Mouse (Mus musculus) lung, embryonic 14.5 days (tissue): ENCODE measurements around the gene Upf1. TPM values are rescaled to one million over a fixed set of nuclear protein-coding genes. Genes with fewer than 3 reads are reported as not detected.

Experiments
- ATAC-seq: fragments of 200-750 bp; cut with Nextera tagmentation; 2 replicates; pipeline ENCODE4 v1.8.0; 2017; ENCODE audit warnings: mild to moderate bottlenecking, moderate TSS enrichment, moderate library complexity; ENCODE audit not compliant: insufficient read depth
- DNase-seq: peaks from one replicate; pipeline ENCODE4 v3.0.0-alpha.2; 2015
- H3K27ac ChIP-seq: fragments of 300-500 bp; sonication (generic); 2 replicates; pipeline ENCODE4 v1.5.1; 2014; ENCODE audit warnings: low read depth, mild to moderate bottlenecking, moderate library complexity
- H3K27me3 ChIP-seq: fragments of 300-500 bp; sonication (generic); 2 replicates; pipeline ENCODE4 v1.6.1; 2014; ENCODE audit warnings: low read length, control low read depth; ENCODE audit not compliant: insufficient read depth
- H3K36me3 ChIP-seq: fragments of 300-500 bp; sonication (generic); 2 replicates; pipeline ENCODE4 v1.6.1; 2014; ENCODE audit warnings: control low read depth; ENCODE audit not compliant: insufficient read depth
- H3K4me1 ChIP-seq: fragments of 300-500 bp; sonication (generic); 2 replicates; pipeline ENCODE4 v1.6.1; 2014; ENCODE audit warnings: antibody characterized with exemption, control low read depth; ENCODE audit not compliant: insufficient read depth
- H3K4me2 ChIP-seq: fragments of 300-500 bp; sonication (generic); 2 replicates; pipeline ENCODE4 v1.6.1; 2014; ENCODE audit warnings: mild to moderate bottlenecking
- H3K4me3 ChIP-seq: fragments of 300-500 bp; sonication (generic); 2 replicates; pipeline ENCODE4 v1.5.1; 2014; ENCODE audit warnings: low read depth, low read length
- H3K9ac ChIP-seq: fragments of 300-500 bp; sonication (generic); 2 replicates; pipeline ENCODE4 v1.6.1; 2014
- H3K9me3 ChIP-seq: fragments of 300-500 bp; sonication (generic); 2 replicates; pipeline ENCODE4 v1.6.1; 2016; ENCODE audit warnings: low read depth, low read length, control low read depth
- CTCF ChIP-seq: IDR thresholded peaks from 2 replicates; pipeline ENCODE4 v1.5.1; 2016; ENCODE audit warnings: antibody characterized with exemption, low read depth
- WGBS: fragments of 180-500 bp; shearing (Covaris S2); extraction: QIAGEN DNeasy Blood & Tissue Kit; methylation state at CpG from one replicate; pipeline ENCODE4 v1.1.7; 2014; 5-methylcytosine and 5-hydroxymethylcytosine counted together
- polyA plus RNA-seq: library from polyadenylated mRNA; unstranded; fragments of >200 nt; fragmentation: Nextera tagmentation; extraction: Ambion mirVana; gene quantifications from 2 replicates; pipeline ENCODE4 v1.2.1, GENCODE M21; 2014

Gene Upf1
- polyA plus RNA-seq, 1 experiment from 2014 or later = 27.2 TPM

DNA sequence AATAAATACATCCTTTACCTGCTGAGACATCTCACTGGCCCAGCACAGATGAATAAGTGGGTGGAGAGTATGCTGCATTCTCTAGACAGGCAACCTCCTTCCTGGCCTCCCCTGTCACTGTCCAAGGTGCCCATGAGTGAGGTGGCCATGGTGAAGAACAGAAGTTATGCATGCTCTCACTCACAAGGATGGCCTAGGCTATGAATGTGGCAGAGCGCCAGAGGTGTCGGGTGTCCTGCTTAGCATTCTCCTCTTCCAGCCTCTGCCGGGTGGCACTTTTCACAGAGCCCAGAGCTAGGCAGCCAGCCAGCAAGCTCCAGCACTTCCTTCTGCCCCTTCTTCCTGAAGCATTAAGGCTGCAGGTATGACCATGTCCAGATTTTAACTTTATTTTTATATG, 6.3 kb upstream of the Upf1 start:
- no peak for TF ChIP-seq CTCF
- Histone ChIP-seq H3K4me2 (no peak overlapping the region), H3K4me3 (no peak overlapping the region), H3K9ac (no peak overlapping the region), H3K4me1 (peaks cover 4% of the 10 kb centered on the region; the same call in 1 of the 2 replicates), H3K27me3 (no peaks in the 10 kb centered on the region), H3K36me3 (no peaks in the 10 kb centered on the region), H3K27ac (no peak overlapping the region), H3K9me3 (no peaks in the 10 kb centered on the region)
- 17% methylated on average over 3 of the region's 3 CpGs for WGBS
- ATAC-seq (no peak), DNase-seq (peak; percentile 65)

- Histone ChIP-seq H3K4me1 (peaks cover 14% of the 10 kb centered on the region), H3K9ac (no peak overlapping the region), H3K27ac (no peak overlapping the region), H3K4me2 (no peak overlapping the region), H3K9me3 (no peaks in the 10 kb centered on the region), H3K27me3 (no peaks in the 10 kb centered on the region), H3K36me3 (no peaks in the 10 kb centered on the region), H3K4me3 (no peak overlapping the region)
- ATAC-seq (no peak), DNase-seq (no peak)
- TF ChIP-seq CTCF = no peak
- WGBS = 84% methylated on average over 1 of the region's 1 CpGs
Observed at GRCm38 (mm10) chr8:70356111-70356510, 3.0 kb upstream of the Upf1 start.

- Histone ChIP-seq H3K9ac (peak overlapping the region; percentile 50; the same call in 1 of the 2 replicates), H3K4me3 (peak overlapping the region; percentile 100), H3K4me2 (peak overlapping the region; percentile 100), H3K27ac (peak overlapping the region; percentile 72), H3K4me1 (peaks cover 17% of the 10 kb centered on the region), H3K36me3 (peaks cover 13% of the 10 kb centered on the region; the same call in 1 of the 2 replicates), H3K9me3 (no peaks in the 10 kb centered on the region), H3K27me3 (no peaks in the 10 kb centered on the region)
- TF ChIP-seq CTCF = no peak
- WGBS = 52% methylated on average over 4 of the region's 4 CpGs
- ATAC-seq = no peak
- peak; percentile 17 for DNase-seq
Observed at GRCm38 (mm10) chr8:70354004-70354403, 926 bp upstream of the Upf1 start.

GRCm38 (mm10) chr8:70352657-70353151, 374 bp downstream of the Upf1 start:
- Histone ChIP-seq H3K4me1 (peaks cover 17% of the 10 kb centered on the region), H3K27me3 (no peaks in the 10 kb centered on the region), H3K36me3 (peaks cover 26% of the 10 kb centered on the region; the same call in 1 of the 2 replicates), H3K9ac (peak overlapping the region; percentile 97), H3K4me3 (peak overlapping the region; percentile 100), H3K9me3 (no peaks in the 10 kb centered on the region), H3K27ac (peak overlapping the region; percentile 84), H3K4me2 (peak overlapping the region; percentile 100)
- DNase-seq = peak; percentile 59
- peak; percentile 55 for ATAC-seq
- WGBS = under 1% methylated on average over 59 of the region's 64 CpGs
- no peak for TF ChIP-seq CTCF

- peak overlapping the region; percentile 100 for H3K4me2 ChIP-seq
- peak overlapping the region; percentile 97 for H3K9ac ChIP-seq
- no peak for DNase-seq
- TF ChIP-seq CTCF = no peak
- H3K4me3 ChIP-seq = peak overlapping the region; percentile 100
- H3K36me3 ChIP-seq = peaks cover 31% of the 10 kb centered on the region; the same call in 1 of the 2 replicates
- ATAC-seq = no peak
- peaks cover 17% of the 10 kb centered on the region for H3K4me1 ChIP-seq
- H3K27ac ChIP-seq = no peak overlapping the region
- H3K9me3 ChIP-seq = no peaks in the 10 kb centered on the region
- H3K27me3 ChIP-seq = no peaks in the 10 kb centered on the region
- WGBS = 15% methylated on average over 3 of the region's 3 CpGs
Observed at GRCm38 (mm10) chr8:70352000-70352384, 1.1 kb downstream of the Upf1 start.

DNA sequence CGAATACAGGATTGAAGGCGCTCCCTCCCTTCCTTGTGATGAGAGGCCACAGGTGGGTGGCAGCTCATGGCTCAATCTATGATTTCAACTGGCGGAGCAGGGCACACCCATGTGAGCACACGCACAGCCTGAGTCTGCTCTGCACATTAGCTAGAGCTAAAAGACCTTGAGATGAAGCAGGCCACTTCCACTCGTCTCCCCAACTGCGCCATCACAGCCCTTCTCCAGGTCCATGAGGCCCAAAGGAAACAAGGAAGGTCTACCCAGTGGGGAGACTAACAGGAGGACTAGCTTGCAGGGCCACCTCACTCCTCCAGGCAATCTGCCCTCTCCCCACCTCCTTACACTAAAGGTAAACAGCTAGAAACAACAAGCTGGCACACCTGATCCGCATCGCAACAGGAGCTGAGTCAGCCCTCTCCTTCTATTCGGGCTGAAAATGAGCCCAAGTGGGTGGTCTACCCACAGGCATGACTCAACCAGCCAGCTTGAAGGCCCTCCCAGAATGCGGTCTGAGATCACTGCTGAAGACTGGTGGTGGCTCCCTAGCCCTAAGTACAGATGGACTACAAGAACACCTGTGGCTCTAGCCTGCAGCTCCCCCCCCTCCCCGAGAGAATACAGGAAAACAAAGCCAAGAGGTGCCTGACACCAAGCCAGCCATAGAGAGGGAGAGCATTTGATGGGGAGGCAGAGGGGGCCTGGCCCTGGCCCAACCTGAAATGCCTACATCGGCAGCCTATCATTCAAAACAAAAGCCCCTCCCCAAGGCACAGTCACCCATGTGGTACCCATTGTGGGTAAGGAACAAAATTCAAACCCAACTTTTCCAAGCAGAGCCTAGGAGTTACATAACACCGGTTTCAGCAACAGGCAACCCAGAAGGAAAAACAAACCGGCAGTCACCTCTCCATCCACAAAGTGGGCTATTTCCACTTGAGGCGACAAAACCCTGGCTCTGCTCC, 1.8 kb downstream of the Upf1 start:
- peak; percentile 28 for DNase-seq
- peak overlapping the region; percentile 97 for H3K9ac ChIP-seq
- 32% methylated on average over 15 of the region's 15 CpGs for WGBS
- peaks cover 17% of the 10 kb centered on the region for H3K4me1 ChIP-seq
- no peaks in the 10 kb centered on the region for H3K27me3 ChIP-seq
- ATAC-seq = no peak
- no peak overlapping the region; the same call in 1 of the 2 replicates for H3K27ac ChIP-seq
- no peaks in the 10 kb centered on the region for H3K9me3 ChIP-seq
- TF ChIP-seq CTCF = no peak
- peak overlapping the region; percentile 100 for H3K4me2 ChIP-seq
- H3K36me3 ChIP-seq = peaks cover 34% of the 10 kb centered on the region; the same call in 1 of the 2 replicates
- peak overlapping the region; percentile 100 for H3K4me3 ChIP-seq

DNA sequence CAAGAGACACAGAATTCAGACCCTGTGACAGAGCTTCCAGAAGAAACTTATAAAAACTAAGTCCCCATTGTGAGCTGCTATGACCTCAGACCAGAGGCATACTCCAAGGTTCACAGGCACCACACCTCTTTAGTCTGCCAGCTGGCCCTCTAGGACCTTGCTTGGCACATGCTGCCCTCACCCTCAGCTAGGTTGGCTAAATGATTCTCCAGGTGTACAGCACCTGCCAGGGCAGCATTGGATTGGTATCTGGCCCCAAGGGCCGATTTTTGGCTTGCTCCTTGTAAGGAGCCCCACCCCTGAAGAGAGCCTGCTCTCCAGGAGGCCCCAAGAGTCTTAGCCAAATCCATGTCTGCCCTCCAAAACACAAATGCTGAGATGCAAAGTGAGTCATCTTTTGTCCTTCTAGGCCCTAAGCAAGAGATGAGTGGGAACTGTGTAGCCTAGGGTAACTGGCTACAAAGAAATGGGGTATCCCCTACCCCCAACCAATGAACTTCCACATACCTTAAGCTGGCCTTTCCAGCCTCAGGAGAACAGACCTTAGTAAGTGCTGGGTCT, 5.1 kb downstream of the Upf1 start:
- H3K27ac ChIP-seq = no peak overlapping the region
- 72% methylated on average over 1 of the region's 1 CpGs for WGBS
- H3K4me1 ChIP-seq = 0 out of 2 replicates have a peak, but pooled peaks cover 12% of the 10 kb centered on the region

More for the DNA sequence above, 5.1 kb downstream of the Upf1 start:
- Histone ChIP-seq H3K36me3 (peaks cover 52% of the 10 kb centered on the region), H3K4me2 (no peak overlapping the region), H3K9ac (no peak overlapping the region), H3K27me3 (no peaks in the 10 kb centered on the region), H3K4me3 (no peak overlapping the region; the same call in 1 of the 2 replicates), H3K9me3 (no peaks in the 10 kb centered on the region)
- ATAC-seq (no peak), DNase-seq (no peak)
- TF ChIP-seq CTCF = no peak
